Mouse (Mus musculus): ENCODE measurements around the gene Olfr884.

Gene Olfr884

GRCm38 (mm10) chr9:38046255-38046654 lies at the start of gene Olfr884:
Gene Olfr884 (plus strand): TSS chr9:38046555.
- CTCF ChIA-PET = no interaction called here
- POLR2A ChIA-PET = no interaction called here

- ChIA-PET CTCF (no interaction called here), POLR2A (no interaction called here)
Measured at GRCm38 (mm10) chr9:37998581-37999204, 47.7 kb upstream of the Olfr884 start.

GRCm38 (mm10) chr9:38000021-38000420 lies 46.3 kb upstream of the Olfr884 start:
- ChIA-PET CTCF (interaction anchor here in 1 of 4 experiments (0.6 kb wide), 1 partner anchor 709 kb away, joined by 5 read pairs; no protein-coding TSS in a partner anchor), POLR2A (interaction anchor here in 1 of 4 experiments (0.6 kb wide), 1 partner anchor 940 kb away, joined by 5 read pairs; no protein-coding TSS in a partner anchor)

GRCm38 (mm10) chr9:38025508-38025907 lies 20.8 kb upstream of the Olfr884 start, which contains the start of gene Olfr883:
Gene Olfr883 (plus strand): TSS chr9:38025808.
- POLR2A ChIA-PET = no interaction called here

GRCm38 (mm10) chr9:38061022-38061421 lies 14.7 kb downstream of the Olfr884 start, which contains the start of gene Olfr885:
Gene Olfr885 (plus strand): TSS chr9:38061322.
- POLR2A ChIA-PET = no interaction called here
- CTCF ChIA-PET = no interaction called here

More at GRCm38 (mm10) chr9:38025508-38025907, 20.8 kb upstream of the Olfr884 start, which contains the start of gene Olfr883:
- CTCF ChIA-PET = no interaction called here

- ChIA-PET CTCF (no interaction called here), POLR2A (no interaction called here)
Measured at GRCm38 (mm10) chr9:38083772-38084171, 37.4 kb downstream of the Olfr884 start, which contains the start of gene Olfr887. Gene Olfr887 (plus strand): TSS chr9:38084072.
